Mouse (Mus musculus): ENCODE data around the gene Irf1.

Gene Irf1

DNA sequence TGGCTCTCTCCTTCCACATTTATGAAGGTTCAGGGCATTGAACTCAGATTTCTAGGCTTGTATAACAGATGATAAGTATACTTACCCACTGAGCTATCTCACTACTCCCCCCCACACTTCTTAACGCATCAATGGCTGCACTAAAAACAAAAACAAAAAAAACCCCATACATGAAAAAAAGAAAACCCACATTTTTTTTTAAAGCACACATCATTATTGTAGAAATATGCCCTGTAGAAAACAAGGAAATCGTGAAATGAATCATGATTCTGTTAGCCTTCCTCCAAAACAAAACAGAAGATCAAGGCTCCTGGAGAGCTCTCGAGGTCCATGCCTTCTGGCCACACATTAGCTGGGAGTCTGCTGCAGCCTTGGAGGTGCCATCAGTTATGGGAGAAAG lies 41.5 kb downstream of the Irf1 start:
- DNase-seq (ENCODE audit: low spot score): no peak

DNA sequence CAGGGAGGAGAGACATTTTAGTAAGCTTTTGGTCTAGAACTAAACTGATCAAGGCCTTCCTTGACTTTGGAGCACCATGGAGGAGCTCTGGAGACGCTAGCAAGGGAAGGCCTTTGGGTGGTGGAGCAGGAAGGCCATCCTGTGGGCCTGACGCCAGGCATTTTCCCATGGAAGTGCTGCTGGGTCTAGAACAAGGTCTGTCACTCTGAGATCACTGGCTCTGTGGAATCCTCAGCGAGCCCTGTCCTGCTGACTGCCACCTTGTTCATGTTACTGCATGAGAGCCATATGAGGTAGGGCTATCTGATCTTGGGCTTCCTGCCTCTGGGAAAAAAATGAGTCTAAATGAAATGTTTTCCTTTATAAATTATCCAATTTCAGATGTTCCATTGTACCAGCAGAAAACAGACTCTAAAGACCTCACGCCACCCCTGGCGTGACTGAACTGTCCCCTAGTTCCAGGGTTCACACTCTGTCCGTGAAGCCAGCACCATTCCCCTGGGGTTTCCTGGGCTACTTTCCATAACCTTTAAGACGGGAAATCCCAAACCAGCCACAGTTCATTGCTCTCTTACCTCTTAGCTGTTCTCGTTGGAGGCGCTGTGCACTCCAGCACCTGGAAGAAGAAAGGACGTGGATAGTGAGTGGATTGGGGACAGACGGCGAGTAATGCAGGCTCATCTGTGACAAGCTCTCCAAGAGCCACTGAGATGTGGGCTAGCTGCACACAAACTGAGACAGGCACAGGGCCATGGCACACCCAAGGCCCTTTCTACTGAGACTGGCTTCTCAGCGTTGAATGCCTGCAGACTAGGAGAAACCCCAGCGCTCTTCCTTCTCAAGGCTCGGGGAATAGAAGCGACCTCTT lies 43.4 kb downstream of the Irf1 start:
- no peak for DNase-seq (ENCODE audit: low spot score)

DNA sequence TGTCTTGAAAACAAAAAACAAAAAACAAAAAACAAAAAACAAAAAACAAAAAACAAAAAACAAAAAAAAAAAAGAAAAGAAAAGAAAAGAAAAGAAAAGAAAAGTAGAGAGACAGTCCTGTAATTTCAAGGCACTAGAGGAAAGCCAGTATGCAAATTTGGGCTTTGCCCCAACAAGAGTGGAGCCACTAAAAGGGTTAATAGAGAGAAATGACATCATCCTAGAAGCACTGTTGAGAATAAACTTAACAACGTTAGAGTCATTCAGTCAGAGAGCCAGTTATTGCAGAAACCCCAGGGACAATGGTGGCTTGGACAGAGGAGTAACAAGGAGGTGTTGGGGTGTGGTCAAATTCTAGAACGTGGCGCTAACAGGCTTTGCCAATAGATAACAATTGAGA lies 45.0 kb downstream of the Irf1 start:
- no peak for DNase-seq (ENCODE audit: low spot score)

DNA sequence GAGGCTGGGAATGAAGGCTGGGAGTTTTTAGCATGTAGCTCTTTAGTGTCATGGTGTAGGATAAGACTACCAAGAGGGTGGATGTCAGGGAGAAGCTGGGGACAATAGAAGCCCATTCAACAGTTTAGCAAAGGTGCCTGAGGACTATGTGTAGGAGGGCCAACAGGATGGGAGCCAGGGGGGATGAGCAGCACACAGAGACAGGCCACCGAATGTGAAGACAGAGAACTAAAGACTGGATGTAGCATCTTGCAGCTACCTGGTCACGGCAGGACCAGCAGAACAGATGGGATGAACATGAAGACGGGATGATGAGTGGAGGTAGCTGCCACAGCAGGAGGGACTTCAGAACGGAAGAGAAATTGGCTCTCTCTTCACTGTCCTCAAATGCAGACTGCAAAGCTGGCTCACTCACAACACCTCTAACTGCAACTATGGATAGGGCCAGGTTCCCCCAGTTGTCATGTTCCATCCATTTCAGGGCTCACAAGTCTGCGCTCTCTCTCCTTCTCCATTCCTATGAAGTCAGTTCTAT lies 47.1 kb downstream of the Irf1 start:
- no peak for DNase-seq (ENCODE audit: low spot score)

DNA sequence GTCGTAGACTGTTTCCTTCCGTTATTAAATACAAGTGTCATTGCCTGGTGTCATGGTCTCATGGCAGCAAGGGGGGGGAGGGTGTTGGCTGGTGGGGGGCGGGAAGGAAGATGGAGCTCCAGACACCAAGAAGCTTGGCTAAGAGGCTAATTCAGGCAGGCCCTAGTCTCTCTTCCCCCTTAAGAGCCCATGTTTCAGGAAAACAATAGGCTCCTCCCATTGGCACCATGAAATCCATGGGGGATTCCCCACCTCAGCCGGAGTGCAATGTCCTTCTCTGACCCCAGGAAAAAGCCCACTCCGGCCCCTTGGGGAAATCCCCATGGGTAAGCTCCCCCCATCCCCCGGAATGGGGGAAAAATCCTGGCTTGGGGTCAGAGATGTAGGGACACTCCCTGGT lies 49.0 kb downstream of the Irf1 start:
- no peak for DNase-seq (ENCODE audit: low spot score)

DNA sequence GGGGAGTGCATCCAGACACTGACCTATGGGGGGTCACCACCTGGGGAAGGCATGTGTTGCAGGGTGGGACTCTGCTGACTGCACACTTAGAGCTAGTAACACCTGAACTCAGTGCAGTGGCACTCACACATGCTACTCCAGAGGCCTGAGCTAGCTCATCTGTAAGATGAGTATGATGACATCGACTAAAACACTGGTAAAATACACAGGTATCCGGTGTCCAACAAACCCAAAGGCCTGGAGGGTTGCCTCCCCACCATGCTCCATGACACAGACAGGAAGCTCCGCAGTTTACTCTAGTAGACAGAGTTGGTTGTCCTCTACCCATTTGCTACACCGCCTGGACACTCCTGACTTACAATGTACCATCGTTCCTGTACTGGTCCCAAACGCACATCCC lies 49.7 kb downstream of the Irf1 start:
- DNase-seq (ENCODE audit: low spot score): no peak

DNA sequence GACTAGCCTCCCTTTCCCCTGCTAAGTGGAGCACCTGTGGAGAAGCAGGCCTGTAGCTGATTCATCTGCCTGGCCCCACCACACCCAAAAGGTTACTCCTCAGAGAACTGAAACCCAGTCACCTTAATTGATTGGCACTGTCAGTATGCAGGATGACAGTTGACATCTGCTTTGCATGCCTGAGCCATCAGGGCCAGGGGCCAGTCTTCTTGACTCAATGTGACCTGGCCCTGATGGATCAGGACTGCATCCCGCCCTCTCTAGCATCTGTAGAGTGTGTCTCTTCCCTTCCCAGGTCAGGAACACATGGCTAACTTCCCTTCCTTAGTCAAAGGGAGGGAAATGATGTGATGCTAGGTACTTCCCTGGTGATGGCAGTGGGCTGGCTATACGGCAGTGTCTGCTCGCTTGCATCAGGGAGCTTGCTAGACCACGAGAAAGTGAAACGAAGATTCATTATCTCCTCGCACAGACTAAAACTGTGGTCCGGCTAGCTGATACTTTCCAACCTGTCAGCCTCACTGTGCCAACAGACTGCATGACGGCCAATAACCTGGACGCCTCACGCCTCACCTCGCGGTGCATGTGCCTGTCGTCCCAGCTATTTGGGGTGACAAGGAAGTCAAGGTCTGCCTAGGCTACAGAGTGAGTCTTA lies 50.8 kb downstream of the Irf1 start:
- no peak for DNase-seq (ENCODE audit: low spot score)

DNA sequence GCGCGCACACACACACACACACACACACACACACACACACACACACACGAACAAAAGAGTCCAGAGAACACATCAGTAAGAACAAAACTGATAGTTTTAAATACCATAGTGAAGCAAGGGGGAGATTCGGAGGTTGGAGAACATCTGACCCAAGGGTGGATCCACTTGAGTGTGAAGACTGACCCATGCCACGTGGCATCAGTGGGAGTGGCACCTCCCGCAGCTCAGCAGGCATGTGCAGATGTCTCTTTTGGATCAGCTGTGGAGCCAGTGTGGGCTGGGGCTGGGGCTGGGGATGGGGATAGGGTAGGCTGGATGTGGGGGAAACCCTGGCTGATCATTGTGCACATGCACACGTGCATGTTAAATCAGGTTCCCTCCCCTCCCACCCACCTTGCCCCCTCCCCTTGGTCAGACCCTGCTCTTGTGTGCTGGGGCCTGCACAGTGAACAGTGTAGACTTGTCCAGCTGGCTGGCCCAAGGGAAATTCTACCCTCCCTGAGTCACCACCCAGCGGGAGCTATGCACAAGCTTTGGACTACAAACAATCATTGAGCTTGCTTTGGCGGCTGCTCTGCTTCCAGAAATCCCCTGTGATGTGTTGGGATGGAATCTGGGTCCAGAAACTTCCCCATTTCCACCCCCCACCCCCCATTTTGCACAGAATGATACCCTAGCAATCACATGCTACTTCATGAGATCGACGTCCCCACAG lies 51.6 kb downstream of the Irf1 start:
- DNase-seq (ENCODE audit: low spot score): no peak

DNA sequence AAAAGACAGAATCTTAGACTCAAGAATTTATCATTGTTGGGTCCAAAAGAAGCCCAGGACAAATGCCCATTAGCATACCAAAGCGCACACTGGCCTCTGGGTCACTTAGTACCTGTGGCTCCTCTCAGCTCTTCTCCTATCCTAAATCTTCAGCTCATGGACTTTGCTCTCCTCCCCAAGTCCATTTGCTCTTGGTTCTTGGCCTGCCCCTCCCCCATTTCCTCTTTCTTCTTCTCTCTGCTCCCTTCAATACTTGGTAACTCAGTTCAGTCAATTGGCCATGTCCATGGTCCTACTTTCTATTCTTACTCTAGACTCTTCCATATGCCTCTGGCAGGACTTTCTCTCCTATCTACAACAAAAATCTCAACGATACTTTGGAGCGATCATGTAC lies 52.1 kb downstream of the Irf1 start:
- no peak for DNase-seq (ENCODE audit: low spot score)

DNA sequence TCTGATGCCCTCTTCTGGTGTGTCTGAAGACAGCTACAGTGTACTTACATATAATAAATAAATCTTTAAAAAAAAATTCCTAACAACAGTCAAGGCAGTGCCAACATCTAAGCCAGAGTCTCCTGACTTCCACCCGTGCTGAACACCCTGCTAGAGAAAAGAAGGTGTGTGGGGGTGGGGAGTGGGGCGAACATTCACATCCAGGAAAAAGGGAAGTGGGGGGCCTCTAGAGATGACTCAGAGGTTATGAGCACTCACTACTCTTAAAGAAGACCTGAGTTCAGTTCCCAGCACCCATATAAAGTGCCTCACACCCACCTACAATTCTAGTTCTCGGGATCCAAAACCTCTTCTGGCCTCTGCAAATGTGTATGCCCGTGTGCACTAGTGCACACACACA lies 55.6 kb downstream of the Irf1 start:
- DNase-seq (ENCODE audit: low spot score): no peak
